Mouse (Mus musculus): ENCODE results near the gene Proca1. TPM values are rescaled to one million over a fixed set of nuclear protein-coding genes. Genes with fewer than 3 reads are reported as not detected.
A peak's percentile ranks its signal among the peaks of the same experiment; 100 is the strongest.

Gene Proca1
- polyA plus RNA-seq, 1 experiment from 2014 or later = 1.0 TPM

DNA sequence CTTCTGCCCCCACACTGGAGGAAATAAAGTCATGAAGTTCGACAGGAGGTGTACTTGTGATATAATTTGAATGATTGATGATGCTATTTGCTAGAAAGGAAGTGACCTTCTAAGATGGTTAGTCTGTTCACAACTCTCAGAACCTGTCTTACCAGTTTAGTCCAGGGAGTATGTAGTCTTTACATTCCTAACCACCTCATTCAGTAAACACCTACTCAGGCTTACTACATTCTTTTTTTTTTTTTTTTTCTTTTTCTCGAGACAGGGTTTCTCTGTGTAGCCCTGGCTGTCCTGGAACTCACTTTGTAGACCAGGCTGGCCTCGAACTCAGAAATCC, 53.8 kb downstream of the Proca1 start:
- no peak for DNase-seq (ENCODE audit: low spot score, missing footprints)
- no peaks in the 10 kb centered on the region for H3K9me3 ChIP-seq (ENCODE audit: control insufficient read depth, low read length)
- H3K4me2 ChIP-seq = no peak overlapping the region
- ATAC-seq (ENCODE audit: low FRiP score) = no peak
- no peak overlapping the region for H3K9ac ChIP-seq (ENCODE audit: low read length)
- 70% methylated on average over 3 of the region's 3 CpGs for whole genome bisulfite sequencing
- peaks cover 21% of the 10 kb centered on the region for H3K4me1 ChIP-seq (ENCODE audit: control insufficient read depth, insufficient read depth, low read length)
- H3K36me3 ChIP-seq (ENCODE audit: control insufficient read depth, insufficient read depth, low read length) = peaks cover 4% of the 10 kb centered on the region
- no peak overlapping the region for H3K27ac ChIP-seq (ENCODE audit: low read depth, low read length)
- no peak overlapping the region for H3K4me3 ChIP-seq (ENCODE audit: low read depth, low read length)
- no peaks in the 10 kb centered on the region for H3K27me3 ChIP-seq (ENCODE audit: control insufficient read depth, insufficient read depth, low read length)

- no peak for ATAC-seq (ENCODE audit: low FRiP score)
- no peak overlapping the region for H3K9ac ChIP-seq (ENCODE audit: low read length)
- 64% methylated on average over 4 of the region's 4 CpGs for WGBS
- H3K4me3 ChIP-seq (ENCODE audit: low read depth, low read length) = no peak overlapping the region
- no peaks in the 10 kb centered on the region for H3K27me3 ChIP-seq (ENCODE audit: control insufficient read depth, insufficient read depth, low read length)
- H3K4me2 ChIP-seq = no peak overlapping the region
- no peak overlapping the region for H3K27ac ChIP-seq (ENCODE audit: low read depth, low read length)
- DNase-seq (ENCODE audit: low spot score, missing footprints) = peak; percentile 78
- peaks cover 21% of the 10 kb centered on the region for H3K4me1 ChIP-seq (ENCODE audit: control insufficient read depth, insufficient read depth, low read length)
- H3K9me3 ChIP-seq (ENCODE audit: control insufficient read depth, low read length) = no peaks in the 10 kb centered on the region
- peaks cover 9% of the 10 kb centered on the region for H3K36me3 ChIP-seq (ENCODE audit: control insufficient read depth, insufficient read depth, low read length)
These were observed 54.5 kb downstream of the Proca1 start for GRCm38 (mm10) chr11:78247727-78248140.

Small RNAs within 50 kb of the gene (microRNA-seq; reads per million reads assigned to microRNA genes)
- gene Mir7653 = not detected

Other genes with a start within 250 kb of the Proca1 start
- gene Phf12, start 210.6 kb upstream of the Proca1 start, polyA plus RNA-seq (2014; fragmentation: Nextera tagmentation; extraction: Ambion mirVana) = 15.5 and 18.0 TPM in 2 replicates
- 17.4 and 18.0 TPM in 2 replicates for gene Dhrs13, start 161.1 kb upstream of the Proca1 start, polyA plus RNA-seq (2014; fragmentation: Nextera tagmentation; extraction: Ambion mirVana)
- gene Flot2, start 155.5 kb upstream of the Proca1 start, polyA plus RNA-seq (2014; fragmentation: Nextera tagmentation; extraction: Ambion mirVana) = 52.7 and 57.6 TPM in 2 replicates
- gene Eral1, start 113.0 kb upstream of the Proca1 start, polyA plus RNA-seq (2014; fragmentation: Nextera tagmentation; extraction: Ambion mirVana) = 39.0 and 39.6 TPM in 2 replicates
- gene Fam222b, start 98.7 kb upstream of the Proca1 start, polyA plus RNA-seq (2014; fragmentation: Nextera tagmentation; extraction: Ambion mirVana) = 26.5 and 26.6 TPM in 2 replicates
- 72.0 and 79.7 TPM in 2 replicates for gene Traf4, start 27.8 kb upstream of the Proca1 start, polyA plus RNA-seq (2014; fragmentation: Nextera tagmentation; extraction: Ambion mirVana)
- 6.4 and 7.1 TPM in 2 replicates for gene Nek8, start 16.7 kb upstream of the Proca1 start, polyA plus RNA-seq (2014; fragmentation: Nextera tagmentation; extraction: Ambion mirVana)
- 7.9 and 8.5 TPM in 2 replicates for gene Tlcd1, start 16.7 kb upstream of the Proca1 start, polyA plus RNA-seq (2014; fragmentation: Nextera tagmentation; extraction: Ambion mirVana)
- gene Rpl23a, start 9.8 kb upstream of the Proca1 start, polyA plus RNA-seq (2014; fragmentation: Nextera tagmentation; extraction: Ambion mirVana) = 1,223 and 1,245 TPM in 2 replicates
- gene Rab34, start 5.0 kb upstream of the Proca1 start, polyA plus RNA-seq (2014; fragmentation: Nextera tagmentation; extraction: Ambion mirVana) = 54.7 and 55.1 TPM in 2 replicates
- gene Sdf2, start 52.4 kb downstream of the Proca1 start, polyA plus RNA-seq (2014; fragmentation: Nextera tagmentation; extraction: Ambion mirVana) = 55.0 and 58.5 TPM in 2 replicates
- 25.2 and 25.5 TPM in 2 replicates for gene Supt6, start 52.6 kb downstream of the Proca1 start, polyA plus RNA-seq (2014; fragmentation: Nextera tagmentation; extraction: Ambion mirVana)
- 61.2 and 70.4 TPM in 2 replicates for gene 2610507B11Rik, start 68.4 kb downstream of the Proca1 start, polyA plus RNA-seq (2014; fragmentation: Nextera tagmentation; extraction: Ambion mirVana)
- 0.27 and 0.37 TPM in 2 replicates for gene BC030499, start 97.4 kb downstream of the Proca1 start, polyA plus RNA-seq (2014; fragmentation: Nextera tagmentation; extraction: Ambion mirVana)
- 51.5 and 57.1 TPM in 2 replicates for gene Spag5, start 108.1 kb downstream of the Proca1 start, polyA plus RNA-seq (2014; fragmentation: Nextera tagmentation; extraction: Ambion mirVana)
- 1.0 and 1.3 TPM in 2 replicates for gene Aldoc, start 129.6 kb downstream of the Proca1 start, polyA plus RNA-seq (2014; fragmentation: Nextera tagmentation; extraction: Ambion mirVana)
- gene Pigs, start 135.0 kb downstream of the Proca1 start, polyA plus RNA-seq (2014; fragmentation: Nextera tagmentation; extraction: Ambion mirVana) = 50.9 and 56.3 TPM in 2 replicates
- 63.4 and 71.7 TPM in 2 replicates for gene Unc119, start 150.1 kb downstream of the Proca1 start, polyA plus RNA-seq (2014; fragmentation: Nextera tagmentation; extraction: Ambion mirVana)
- gene Foxn1, start 193.2 kb downstream of the Proca1 start, polyA plus RNA-seq (2014; fragmentation: Nextera tagmentation; extraction: Ambion mirVana) = not detected in 2 replicates
- gene Slc13a2, start 228.8 kb downstream of the Proca1 start, polyA plus RNA-seq (2014; fragmentation: Nextera tagmentation; extraction: Ambion mirVana) = not detected in 2 replicates

Measured in midbrain, embryonic 11.5 days (tissue).